Mouse (Mus musculus): ENCODE measurements around the gene Fndc5.
A peak's percentile ranks its signal among the peaks of the same experiment; 100 is the strongest.

Fndc5 gene

GRCm38 (mm10) chr4:129125736-129126451, 10.9 kb upstream of the Fndc5 start:
- DNase-seq = no peak

GRCm38 (mm10) chr4:129128582-129129338, 8.0 kb upstream of the Fndc5 start:
- DNase-seq = no peak

DNA sequence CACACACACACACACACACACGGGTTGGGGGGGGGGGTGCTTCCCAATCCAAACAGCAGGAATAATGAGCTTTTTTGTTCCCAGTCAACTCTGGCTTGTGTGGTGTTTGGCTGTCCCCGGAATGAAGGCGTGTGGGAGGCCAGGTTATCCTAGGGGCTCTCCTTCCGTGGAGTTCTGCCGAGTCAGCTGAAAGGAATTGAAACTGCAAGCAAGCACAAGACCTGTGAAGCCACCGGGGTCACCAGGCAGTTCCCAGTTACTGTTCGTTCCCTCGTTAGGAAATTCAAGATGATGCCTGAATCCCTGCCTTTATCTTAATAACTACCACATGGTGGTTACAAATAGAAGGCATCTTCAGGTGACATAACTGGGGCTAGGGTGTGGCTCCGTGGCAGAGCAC, 7.4 kb upstream of the Fndc5 start:
- DNase-seq = no peak

DNA sequence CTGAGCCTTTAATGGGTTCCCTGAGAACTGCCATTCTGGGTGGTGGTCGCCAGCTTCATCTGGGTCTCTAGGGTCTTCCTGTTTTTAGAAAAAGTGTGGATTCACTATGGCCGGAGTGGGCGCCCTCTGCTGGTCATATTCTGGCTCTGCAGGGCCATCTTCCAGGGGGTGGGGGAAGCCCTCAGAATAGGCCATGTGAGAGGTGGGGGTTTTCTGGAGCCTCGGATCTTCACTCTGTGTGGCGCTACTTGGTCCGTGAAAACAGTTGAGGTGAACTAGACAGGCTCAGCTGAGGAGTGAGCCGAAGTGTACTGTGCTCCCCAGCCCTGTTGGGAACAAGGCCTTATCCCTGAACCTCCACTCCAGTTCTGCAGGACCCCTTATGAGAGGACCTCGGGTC, 6.7 kb upstream of the Fndc5 start:
- no peak for DNase-seq

GRCm38 (mm10) chr4:129130755-129131303, 6.0 kb upstream of the Fndc5 start:
- DNase-seq = no peak

DNA sequence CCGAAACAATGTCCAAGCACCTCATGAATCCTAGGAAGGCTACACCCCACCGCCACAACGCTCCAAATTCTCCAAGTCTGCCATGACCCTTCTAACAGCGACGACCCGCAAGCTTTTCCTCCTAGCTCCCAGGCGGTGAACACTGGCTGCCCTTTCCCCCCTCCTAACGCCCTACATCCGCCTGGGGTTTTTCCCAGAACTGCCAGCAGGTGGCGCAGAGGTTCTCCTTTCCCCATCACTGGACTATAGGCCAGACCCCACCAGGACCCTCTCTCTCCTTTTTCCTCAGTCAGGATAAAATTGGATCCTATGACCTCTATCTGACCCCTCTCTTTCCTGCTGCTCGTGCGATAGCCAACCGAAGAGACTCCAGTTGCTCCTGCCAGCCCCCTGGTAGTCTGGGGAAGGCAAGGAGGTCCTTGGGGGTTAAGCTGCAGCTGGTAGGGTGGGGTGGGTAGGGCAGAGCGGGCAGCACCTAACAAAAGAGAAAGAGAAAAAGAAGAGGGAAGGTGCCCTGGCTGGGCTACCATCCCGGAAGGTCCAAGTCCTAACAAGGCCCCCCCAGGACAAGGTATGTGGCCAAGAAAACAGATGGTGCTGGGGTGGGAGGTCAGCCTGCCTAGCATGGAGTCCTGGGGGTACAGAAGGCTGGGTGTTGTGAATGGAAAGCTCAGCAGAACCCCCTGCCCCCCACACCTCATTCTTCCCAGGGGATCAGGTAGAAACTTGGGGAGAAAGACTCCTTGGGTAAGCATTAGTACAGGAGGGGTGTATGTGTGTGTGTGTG, 1.8 kb upstream of the Fndc5 start:
- no peak for DNase-seq

- no peak for DNase-seq
Measured at GRCm38 (mm10) chr4:129135637-129136036, 1.2 kb upstream of the Fndc5 start.

- DNase-seq = no peak
Measured at GRCm38 (mm10) chr4:129136189-129136578, 615 bp upstream of the Fndc5 start.

DNA sequence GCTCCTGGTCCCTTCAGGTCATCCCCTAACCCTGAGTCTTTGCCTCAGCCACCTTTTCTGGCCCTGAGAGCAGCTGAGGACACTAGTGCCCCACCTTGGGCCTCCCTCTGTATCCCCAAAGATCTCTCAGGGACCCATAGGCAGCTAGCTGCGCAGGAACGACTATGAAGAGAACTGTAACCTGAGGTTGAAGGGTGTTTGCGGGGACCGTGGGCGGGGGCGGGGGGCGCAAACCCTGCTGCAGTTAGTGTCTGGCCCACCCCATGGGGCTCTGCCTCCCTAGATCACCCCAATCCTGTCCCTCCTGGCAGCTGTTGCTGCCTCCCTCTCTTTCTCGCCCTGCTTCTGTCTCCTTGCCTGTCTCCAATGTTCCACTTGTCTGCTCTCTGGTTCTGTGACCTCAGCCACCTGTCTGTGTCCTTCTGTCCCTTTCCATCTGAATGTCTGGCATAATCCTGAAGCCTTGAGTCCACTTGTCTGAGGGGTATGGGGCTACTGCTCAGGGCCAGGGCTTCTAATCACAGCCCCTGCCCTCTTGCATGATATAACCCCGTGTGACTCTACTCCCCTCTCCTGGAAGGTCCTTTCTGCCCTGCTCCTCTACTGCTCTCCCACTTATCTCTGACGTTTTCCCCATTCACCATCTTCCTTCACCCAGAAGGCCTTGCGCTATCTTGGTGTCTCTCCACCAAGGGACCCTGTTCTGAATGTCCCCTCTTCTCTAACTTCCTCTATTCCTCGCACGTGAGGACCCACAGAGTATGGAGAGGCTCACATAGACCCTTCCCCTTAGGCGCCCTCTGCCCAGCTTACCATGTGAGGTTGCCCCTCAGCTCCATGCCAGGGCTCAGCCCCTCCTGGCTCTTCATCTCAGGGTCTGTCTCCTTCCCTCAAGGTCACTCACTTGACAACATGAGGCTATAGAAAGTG, 858 bp downstream of the Fndc5 start:
- DNase-seq = no peak

DNA sequence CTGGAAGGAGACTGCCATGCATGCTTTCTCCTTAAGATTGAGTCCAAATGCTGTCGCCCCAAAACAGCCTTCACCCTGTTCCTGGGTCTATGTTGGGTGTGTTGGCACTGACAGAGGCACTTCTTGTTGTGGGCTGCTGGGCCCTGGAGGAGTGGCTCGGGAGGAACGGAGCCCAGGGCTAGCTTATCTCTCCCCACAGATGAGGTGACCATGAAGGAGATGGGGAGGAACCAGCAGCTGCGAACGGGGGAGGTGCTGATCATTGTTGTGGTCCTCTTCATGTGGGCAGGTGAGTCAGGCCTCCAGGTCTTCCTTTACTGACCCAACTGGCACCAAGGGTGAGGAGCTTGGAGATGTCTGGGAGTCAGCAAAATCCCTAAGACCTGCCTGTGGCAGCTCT, 2.8 kb downstream of the Fndc5 start:
- no peak for DNase-seq

GRCm38 (mm10) chr4:129140808-129141207, 4.0 kb downstream of the Fndc5 start:
- no peak for DNase-seq

- DNase-seq = no peak
Measured at GRCm38 (mm10) chr4:129141560-129142438, 5.0 kb downstream of the Fndc5 start.

GRCm38 (mm10) chr4:129142439-129143045, 5.7 kb downstream of the Fndc5 start:
- no peak for DNase-seq

DNA sequence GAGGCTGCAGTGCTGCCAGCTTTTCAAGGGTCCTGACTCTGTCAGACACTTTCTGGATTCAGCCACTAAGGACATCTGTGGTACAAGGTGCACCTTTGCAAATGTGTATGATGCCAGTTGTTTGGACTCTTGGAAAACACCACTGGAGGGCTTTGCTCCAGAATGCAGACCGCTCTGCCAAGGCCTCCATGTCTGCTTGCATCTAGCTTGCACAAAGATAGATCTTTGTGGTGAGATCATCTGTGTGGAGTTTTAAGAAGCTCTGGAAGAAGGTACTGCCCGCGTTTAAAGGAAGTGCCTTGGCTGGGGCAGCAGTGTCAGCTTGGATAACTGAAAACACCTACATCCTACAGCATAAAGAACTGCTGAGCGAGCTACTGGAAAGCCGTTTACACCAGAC, 6.7 kb downstream of the Fndc5 start:
- DNase-seq = no peak

DNA sequence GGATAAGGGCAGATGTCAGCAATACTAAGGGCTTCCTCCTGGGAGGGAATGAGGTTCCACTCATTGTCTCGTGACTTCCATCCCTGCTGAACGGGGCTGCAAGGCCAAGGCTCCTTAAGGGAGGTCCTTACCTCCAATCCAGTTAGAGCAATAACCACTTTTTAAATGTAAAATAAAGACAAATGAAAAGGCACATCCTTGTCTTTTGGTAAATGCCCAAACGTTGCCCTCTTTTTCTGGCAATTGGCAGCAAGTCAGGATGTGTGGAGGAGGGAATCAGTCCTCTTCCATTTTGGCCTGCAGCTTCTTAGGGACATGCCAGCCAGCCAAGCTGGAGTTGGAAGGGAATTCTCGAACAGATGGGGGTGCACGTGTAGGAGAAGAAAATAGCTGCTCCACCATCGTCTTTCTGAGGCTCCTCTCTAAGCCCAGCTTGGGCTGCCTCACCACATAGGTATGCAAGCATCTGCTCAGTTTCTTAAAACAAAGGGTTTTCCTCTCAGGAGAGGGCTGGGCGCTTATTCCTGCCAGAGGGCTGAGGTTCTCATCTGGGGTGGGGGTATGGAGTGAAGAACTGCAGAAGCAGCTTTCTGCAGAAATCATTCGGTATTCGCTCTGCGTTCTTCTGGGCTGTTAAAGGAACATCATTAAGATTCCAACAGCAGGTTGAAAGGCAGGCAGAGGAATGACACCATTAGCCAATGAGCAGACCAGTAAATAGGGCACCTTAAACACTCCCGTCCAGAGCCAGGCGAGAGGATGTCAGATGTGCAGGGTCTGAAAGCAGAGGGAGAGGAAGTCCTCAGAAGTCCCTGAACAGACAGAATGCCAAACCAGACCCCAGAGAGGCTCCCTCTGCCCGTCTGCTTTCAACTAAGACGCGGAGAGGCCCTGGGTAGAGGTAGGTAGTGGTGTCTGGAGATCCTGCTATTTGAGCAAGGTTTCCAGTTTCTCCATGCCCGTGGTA, 7.9 kb downstream of the Fndc5 start:
- DNase-seq = peak; percentile 88

- no peak for DNase-seq
Measured at GRCm38 (mm10) chr4:129145411-129145810, 8.6 kb downstream of the Fndc5 start.

GRCm38 (mm10) chr4:129145943-129146342, 9.1 kb downstream of the Fndc5 start:
- DNase-seq = no peak

DNA sequence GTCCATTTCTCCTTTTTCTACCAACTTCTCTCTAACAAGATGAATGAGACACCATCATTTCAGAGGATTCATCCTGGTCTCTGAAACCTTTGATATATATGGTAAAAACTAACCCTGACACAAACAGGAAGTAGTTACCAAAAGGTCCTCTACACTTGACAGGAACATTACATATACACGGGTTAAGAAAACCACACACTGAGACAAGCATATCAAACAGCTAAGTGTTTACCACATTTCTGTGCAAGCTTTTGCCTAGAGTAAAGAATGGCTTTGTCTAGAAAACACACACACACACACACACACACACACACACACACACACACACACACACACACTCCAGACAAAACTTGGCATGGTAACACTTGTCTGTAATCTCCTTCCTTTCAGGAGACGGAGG, 9.6 kb downstream of the Fndc5 start:
- DNase-seq = no peak

DNA sequence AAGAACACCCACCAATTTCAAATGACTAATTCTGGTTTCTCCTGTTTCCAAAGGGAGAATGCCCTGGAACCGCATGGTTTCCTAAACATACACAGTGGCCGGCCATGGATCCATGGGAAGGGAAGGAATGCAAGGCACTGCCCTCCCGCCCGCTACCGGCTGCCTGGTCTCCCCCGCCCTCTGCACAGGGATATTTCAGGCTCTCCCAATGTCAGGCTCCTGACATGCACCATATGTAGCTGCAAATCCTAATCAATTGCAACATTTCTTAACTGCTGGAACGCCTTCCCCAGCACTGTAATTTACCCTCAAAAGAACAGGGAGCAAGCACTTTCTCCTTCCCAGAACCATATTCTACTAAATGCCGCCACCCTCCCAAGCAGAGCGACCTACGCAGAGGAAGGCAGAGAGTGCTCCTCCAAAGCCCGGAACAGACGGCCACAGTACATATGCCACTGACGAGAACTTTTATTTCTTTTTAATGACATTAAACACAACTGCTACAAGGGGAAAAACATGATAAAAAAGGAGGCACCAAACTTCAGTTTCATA, 10.8 kb downstream of the Fndc5 start:
- DNase-seq = no peak

Measured in right cerebral cortex, postnatal 25 days (tissue).